Mouse (Mus musculus) bone marrow macrophage, adult 2 months (primary cell): ENCODE results near the gene Senp1.

Experiments
- CTCF ChIP-seq: IDR thresholded peaks from 2 replicates; pipeline ENCODE4 v1.5.1; 2012; ENCODE audit warnings: low read depth, mild to moderate bottlenecking, low read length, moderate library complexity
- POLR2A ChIP-seq: IDR thresholded peaks from 2 replicates; pipeline ENCODE4 v1.6.1; 2012; ENCODE audit warnings: mild to moderate bottlenecking, low read depth, low read length, borderline replicate concordance

DNA sequence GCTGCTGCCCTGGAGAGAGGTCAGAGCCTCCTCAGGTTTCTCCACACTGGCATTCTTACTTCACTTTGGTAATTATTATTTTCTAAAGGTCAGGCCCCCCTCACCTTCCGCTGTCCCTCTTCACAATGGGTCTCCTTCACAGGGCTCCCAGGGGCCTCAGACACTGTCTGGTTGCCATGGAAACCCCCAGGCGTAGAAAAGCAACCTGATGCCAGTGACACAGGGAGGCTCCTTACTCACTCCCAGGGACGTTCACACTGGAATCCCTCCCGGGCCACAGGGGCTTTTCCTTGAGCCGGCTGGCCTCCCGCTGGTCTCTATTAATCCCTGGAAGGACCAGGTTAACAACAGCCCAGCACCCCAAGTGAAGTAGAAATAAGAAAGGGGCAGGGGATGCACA, 103.4 kb downstream of the Senp1 start:
- TF ChIP-seq CTCF (no peak), POLR2A (no peak)
